Mouse (Mus musculus): ENCODE results near the gene Pold2. TPM values are rescaled to one million over a fixed set of nuclear protein-coding genes. Genes with fewer than 3 reads are reported as not detected.

Gene Pold2
- polyA plus RNA-seq, 1 experiment from 2014 or later, result 58.8 TPM

GRCm38 (mm10) chr11:5858723-5859122 lies 19.4 kb downstream of the Pold2 start:
- 66% methylated on average over 1 of the region's 1 CpGs for WGBS (ENCODE audit: insufficient replicate concordance)
- H3K4me1 ChIP-seq (replicated peaks), result peaks cover 7% of the 10 kb centered on the region; the same call in 1 of the 2 replicates
- H3K27me3 ChIP-seq, result peaks cover 42% of the 10 kb centered on the region
- H3K4me2 ChIP-seq, result no peak overlapping the region
- H3K9ac ChIP-seq, result no peak overlapping the region
- no peak overlapping the region for H3K4me3 ChIP-seq (replicated peaks)
- H3K36me3 ChIP-seq (replicated peaks), result no peaks in the 10 kb centered on the region
- H3K9me3 ChIP-seq (replicated peaks), result no peaks in the 10 kb centered on the region
- no peak overlapping the region for H3K27ac ChIP-seq (replicated peaks)
- no peak for ATAC-seq (ENCODE audit: insufficient read depth)

DNA sequence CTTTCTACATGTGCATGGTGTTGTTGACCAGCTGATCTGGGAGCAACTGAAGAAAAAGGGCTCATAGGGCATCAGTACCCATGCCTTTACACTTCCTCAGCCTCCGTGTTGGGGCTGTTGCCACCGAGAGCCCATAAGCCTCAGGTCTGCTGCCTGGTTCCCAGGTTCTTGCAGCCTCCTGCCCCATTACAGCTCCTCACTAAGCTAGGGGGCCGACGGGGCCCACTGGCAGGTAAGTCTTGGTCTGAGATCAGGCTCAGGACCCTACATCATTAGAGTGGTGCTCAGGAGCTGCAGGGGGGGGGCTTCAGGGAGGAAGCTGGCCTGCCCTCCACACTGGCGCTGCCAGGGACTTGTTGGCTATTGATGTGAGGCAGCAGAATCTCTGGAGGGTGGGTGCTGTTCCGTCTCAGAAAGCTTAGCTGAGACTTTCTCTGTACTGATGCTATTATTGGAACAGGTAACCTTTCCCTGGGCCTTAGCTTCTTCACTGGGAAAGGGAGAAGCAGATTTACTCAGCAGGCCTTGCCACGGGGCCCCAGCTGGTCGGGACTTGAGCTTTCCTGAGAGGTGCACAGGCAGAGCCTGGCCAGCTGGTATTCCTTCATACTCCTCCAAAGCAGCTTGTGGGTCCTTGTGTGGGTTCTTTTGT lies 21.5 kb downstream of the Pold2 start:
- Histone ChIP-seq H3K4me1 (replicated peaks) (peaks cover 6% of the 10 kb centered on the region; the same call in 1 of the 2 replicates), H3K27me3 (peaks cover 21% of the 10 kb centered on the region), H3K9me3 (replicated peaks) (no peaks in the 10 kb centered on the region), H3K9ac (no peak overlapping the region), H3K36me3 (replicated peaks) (no peaks in the 10 kb centered on the region), H3K4me3 (replicated peaks) (no peak overlapping the region), H3K27ac (replicated peaks) (no peak overlapping the region), H3K4me2 (no peak overlapping the region)
- 65% methylated on average over 8 of the region's 8 CpGs for WGBS (ENCODE audit: insufficient replicate concordance)
- ATAC-seq (ENCODE audit: insufficient read depth), result no peak

- H3K4me2 ChIP-seq, result no peak overlapping the region
- no peaks in the 10 kb centered on the region for H3K4me1 ChIP-seq (replicated peaks)
- no peak overlapping the region for H3K4me3 ChIP-seq (replicated peaks)
- no peak overlapping the region for H3K9ac ChIP-seq
- no peaks in the 10 kb centered on the region for H3K36me3 ChIP-seq (replicated peaks)
- WGBS (ENCODE audit: insufficient replicate concordance), result 47% methylated on average over 7 of the region's 7 CpGs
- H3K27ac ChIP-seq (replicated peaks), result no peak overlapping the region
- no peak for ATAC-seq (ENCODE audit: insufficient read depth)
- peaks cover 14% of the 10 kb centered on the region for H3K27me3 ChIP-seq
- H3K9me3 ChIP-seq (replicated peaks), result no peaks in the 10 kb centered on the region
Observed at GRCm38 (mm10) chr11:5855902-5856301, 22.2 kb downstream of the Pold2 start.

DNA sequence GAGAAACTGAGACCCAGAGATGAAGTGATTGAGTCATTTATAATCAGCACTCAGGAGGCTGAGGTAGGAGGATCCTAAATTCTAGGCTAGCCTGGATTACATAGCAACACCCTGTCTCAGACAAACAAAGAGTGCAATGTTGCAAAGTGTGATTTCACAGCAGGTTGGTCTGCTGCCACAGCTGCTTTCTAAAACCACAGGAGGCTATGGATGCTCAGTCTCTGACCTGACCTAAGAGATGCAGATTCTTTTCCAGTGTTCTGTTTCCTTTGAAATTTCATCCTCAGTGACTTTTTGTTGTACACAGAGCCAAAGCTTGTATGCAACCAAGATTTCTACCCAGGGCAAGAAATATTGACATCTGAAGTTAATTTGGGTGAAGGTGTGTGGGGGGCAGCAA lies 22.6 kb downstream of the Pold2 start:
- H3K9ac ChIP-seq, result no peak overlapping the region
- H3K27ac ChIP-seq (replicated peaks), result no peak overlapping the region

DNA sequence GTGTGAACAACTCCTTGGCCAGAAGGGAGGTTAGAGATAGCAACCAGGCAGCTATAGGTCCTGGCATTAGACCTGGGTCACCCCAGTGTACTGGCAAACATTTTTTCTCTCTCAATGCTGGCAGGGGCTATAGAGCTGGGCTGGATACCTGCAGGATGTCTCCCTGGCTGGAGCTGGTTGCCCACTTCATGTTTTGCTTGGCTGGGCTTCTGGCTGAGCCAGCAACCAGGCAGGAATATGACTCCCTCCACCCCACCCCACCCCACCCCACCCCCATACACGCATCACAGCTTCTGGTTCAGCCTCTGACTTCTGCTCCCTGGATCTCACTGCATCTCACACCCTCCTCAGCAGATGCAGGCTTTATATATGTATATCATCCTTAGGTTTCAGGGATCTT lies 25.8 kb downstream of the Pold2 start:
- no peaks in the 10 kb centered on the region for H3K27me3 ChIP-seq
- ATAC-seq (ENCODE audit: insufficient read depth), result no peak
- no peak overlapping the region for H3K4me2 ChIP-seq
- no peak overlapping the region for H3K27ac ChIP-seq (replicated peaks)
- no peak overlapping the region for H3K4me3 ChIP-seq (replicated peaks)
- no peaks in the 10 kb centered on the region for H3K9me3 ChIP-seq (replicated peaks)
- 43% methylated on average over 1 of the region's 1 CpGs for WGBS (ENCODE audit: insufficient replicate concordance)
- H3K36me3 ChIP-seq (replicated peaks), result no peaks in the 10 kb centered on the region
- H3K9ac ChIP-seq, result no peak overlapping the region
- H3K4me1 ChIP-seq (replicated peaks), result no peaks in the 10 kb centered on the region

More for the DNA sequence above, 22.6 kb downstream of the Pold2 start:
- H3K4me3 ChIP-seq (replicated peaks), result no peak overlapping the region
- H3K4me2 ChIP-seq, result no peak overlapping the region
- H3K36me3 ChIP-seq (replicated peaks), result no peaks in the 10 kb centered on the region
- peaks cover 10% of the 10 kb centered on the region for H3K27me3 ChIP-seq
- no peaks in the 10 kb centered on the region for H3K4me1 ChIP-seq (replicated peaks)
- no peak for ATAC-seq (ENCODE audit: insufficient read depth)
- no peaks in the 10 kb centered on the region for H3K9me3 ChIP-seq (replicated peaks)

- no peaks in the 10 kb centered on the region for H3K27me3 ChIP-seq
Observed at GRCm38 (mm10) chr11:5851021-5851736, 26.9 kb downstream of the Pold2 start.

GRCm38 (mm10) chr11:5850452-5850851 lies 27.6 kb downstream of the Pold2 start:
- Histone ChIP-seq H3K4me3 (replicated peaks) (no peak overlapping the region), H3K27me3 (no peaks in the 10 kb centered on the region), H3K9ac (no peak overlapping the region), H3K4me2 (no peak overlapping the region), H3K36me3 (replicated peaks) (no peaks in the 10 kb centered on the region), H3K4me1 (replicated peaks) (no peaks in the 10 kb centered on the region), H3K9me3 (replicated peaks) (no peaks in the 10 kb centered on the region), H3K27ac (replicated peaks) (no peak overlapping the region)
- 57% methylated on average over 5 of the region's 5 CpGs for WGBS (ENCODE audit: insufficient replicate concordance)
- no peak for ATAC-seq (ENCODE audit: insufficient read depth)

More at GRCm38 (mm10) chr11:5851021-5851736, 26.9 kb downstream of the Pold2 start:
- WGBS (ENCODE audit: insufficient replicate concordance), result 52% methylated on average over 4 of the region's 4 CpGs
- Histone ChIP-seq H3K4me2 (no peak overlapping the region), H3K36me3 (replicated peaks) (no peaks in the 10 kb centered on the region), H3K9me3 (replicated peaks) (no peaks in the 10 kb centered on the region), H3K27ac (replicated peaks) (no peak overlapping the region), H3K9ac (no peak overlapping the region), H3K4me1 (replicated peaks) (no peaks in the 10 kb centered on the region), H3K4me3 (replicated peaks) (no peak overlapping the region)
- ATAC-seq (ENCODE audit: insufficient read depth), result no peak

GRCm38 (mm10) chr11:5849316-5849715 lies 28.8 kb downstream of the Pold2 start:
- Histone ChIP-seq H3K4me1 (replicated peaks) (no peaks in the 10 kb centered on the region), H3K4me3 (replicated peaks) (no peak overlapping the region), H3K4me2 (no peak overlapping the region), H3K27me3 (no peaks in the 10 kb centered on the region), H3K27ac (replicated peaks) (no peak overlapping the region), H3K9me3 (replicated peaks) (no peaks in the 10 kb centered on the region), H3K9ac (no peak overlapping the region), H3K36me3 (replicated peaks) (no peaks in the 10 kb centered on the region)
- ATAC-seq (ENCODE audit: insufficient read depth), result no peak
- 29% methylated on average over 2 of the region's 2 CpGs for WGBS (ENCODE audit: insufficient replicate concordance)

GRCm38 (mm10) chr11:5848741-5849140 lies 29.4 kb downstream of the Pold2 start:
- Histone ChIP-seq H3K4me1 (replicated peaks) (no peaks in the 10 kb centered on the region), H3K27me3 (no peaks in the 10 kb centered on the region), H3K4me2 (no peak overlapping the region), H3K9ac (no peak overlapping the region), H3K4me3 (replicated peaks) (no peak overlapping the region), H3K27ac (replicated peaks) (no peak overlapping the region), H3K36me3 (replicated peaks) (no peaks in the 10 kb centered on the region), H3K9me3 (replicated peaks) (no peaks in the 10 kb centered on the region)
- no peak for ATAC-seq (ENCODE audit: insufficient read depth)
- 56% methylated on average over 6 of the region's 6 CpGs for WGBS (ENCODE audit: insufficient replicate concordance)

- no peak overlapping the region for H3K27ac ChIP-seq (replicated peaks)
- 43% methylated on average over 7 of the region's 7 CpGs for WGBS (ENCODE audit: insufficient replicate concordance)
- ATAC-seq (ENCODE audit: insufficient read depth), result no peak
Observed at GRCm38 (mm10) chr11:5846639-5847345, 31.3 kb downstream of the Pold2 start.

GRCm38 (mm10) chr11:5843131-5843530 lies 35.0 kb downstream of the Pold2 start:
- Histone ChIP-seq H3K27me3 (no peaks in the 10 kb centered on the region), H3K4me2 (no peak overlapping the region), H3K9me3 (replicated peaks) (no peaks in the 10 kb centered on the region), H3K4me3 (replicated peaks) (no peak overlapping the region), H3K4me1 (replicated peaks) (peaks cover 1% of the 10 kb centered on the region), H3K27ac (replicated peaks) (no peak overlapping the region), H3K9ac (no peak overlapping the region), H3K36me3 (replicated peaks) (no peaks in the 10 kb centered on the region)
- 67% methylated on average over 3 of the region's 3 CpGs for WGBS (ENCODE audit: insufficient replicate concordance)
- ATAC-seq (ENCODE audit: insufficient read depth), result no peak

More at GRCm38 (mm10) chr11:5846639-5847345, 31.3 kb downstream of the Pold2 start:
- H3K27me3 ChIP-seq, result no peaks in the 10 kb centered on the region
- H3K4me2 ChIP-seq, result no peak overlapping the region
- H3K9me3 ChIP-seq (replicated peaks), result no peaks in the 10 kb centered on the region
- H3K4me3 ChIP-seq (replicated peaks), result no peak overlapping the region
- no peaks in the 10 kb centered on the region for H3K4me1 ChIP-seq (replicated peaks)
- H3K36me3 ChIP-seq (replicated peaks), result no peaks in the 10 kb centered on the region
- no peak overlapping the region for H3K9ac ChIP-seq
